Mouse (Mus musculus): ENCODE results near the gene Fam228b. TPM values are rescaled to one million over a fixed set of nuclear protein-coding genes. Genes with fewer than 3 reads are reported as not detected.
"Not testable (repeated sequence)": the region's sequence is repeated elsewhere in the genome, so short reads cannot be mapped to it uniquely, and the experiment has no call there.

Fam228b gene
- 10 to 100 TPM; 19.2 to 30.0 (median 27.3) TPM for total RNA-seq (2022)

DNA sequence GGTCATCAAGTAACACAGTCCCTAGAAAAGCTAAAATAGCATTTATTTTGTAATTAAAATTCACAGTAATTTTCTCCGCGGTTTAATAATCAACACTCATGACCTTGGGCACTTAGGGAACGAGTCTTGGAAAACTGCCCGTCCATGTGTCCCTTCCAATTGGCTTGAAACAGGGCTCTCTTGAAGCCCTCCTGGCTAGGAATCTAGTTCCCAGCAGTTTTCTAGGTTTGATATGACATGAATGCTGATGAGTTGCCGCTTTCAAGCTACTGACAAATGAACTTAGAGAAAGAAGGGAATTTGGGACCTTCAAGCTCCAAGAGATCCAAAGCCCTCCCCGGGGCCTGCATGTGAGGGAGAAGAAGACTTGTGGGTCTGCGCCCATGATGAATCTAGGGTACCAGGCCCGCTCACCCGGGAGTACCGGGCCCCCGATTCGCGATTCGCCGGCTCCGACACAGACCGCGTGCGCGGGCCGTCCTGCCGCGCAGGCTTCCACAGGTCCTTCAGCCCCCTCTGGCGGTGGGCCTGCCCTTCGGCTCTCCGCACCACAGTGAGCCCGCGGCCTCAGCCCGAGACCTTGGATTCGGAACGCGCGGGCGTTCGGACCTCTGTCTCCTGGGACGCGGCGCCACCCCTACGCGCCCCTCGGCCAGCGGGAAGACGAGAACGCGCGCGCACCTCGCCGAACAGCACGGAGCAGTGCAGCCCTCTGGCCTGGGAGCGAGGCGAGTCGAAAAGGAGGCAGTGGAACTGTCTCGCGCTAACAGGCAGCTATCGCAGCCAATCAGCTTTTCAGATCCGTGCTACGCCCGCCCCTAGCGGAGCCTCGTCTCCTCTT, at the start of gene Fam228b, which contains the start of gene Pfn4:
Gene Fam228b (minus strand): TSS at position 776 of the 841 bp plus-strand sequence.
Gene Pfn4 (plus strand): TSS at position 531 of the 841 bp plus-strand sequence.
- peak; percentile 94 to 99 for DNase-seq (ENCODE audit: low spot score in 2 of 2)

- DNase-seq (ENCODE audit: low spot score in 2 of 2): peak; percentile 96
Observed at GRCm38 (mm10) chr12:4817361-4818101, 48.5 kb upstream of the Fam228b start, which contains the start of gene Sf3b6. Gene Sf3b6, plus strand, starts transcription at chr12:4817544.

GRCm38 (mm10) chr12:4816680-4817360, 47.8 kb upstream of the Fam228b start:
- no peak for DNase-seq (ENCODE audit: low spot score in 2 of 2)

DNA sequence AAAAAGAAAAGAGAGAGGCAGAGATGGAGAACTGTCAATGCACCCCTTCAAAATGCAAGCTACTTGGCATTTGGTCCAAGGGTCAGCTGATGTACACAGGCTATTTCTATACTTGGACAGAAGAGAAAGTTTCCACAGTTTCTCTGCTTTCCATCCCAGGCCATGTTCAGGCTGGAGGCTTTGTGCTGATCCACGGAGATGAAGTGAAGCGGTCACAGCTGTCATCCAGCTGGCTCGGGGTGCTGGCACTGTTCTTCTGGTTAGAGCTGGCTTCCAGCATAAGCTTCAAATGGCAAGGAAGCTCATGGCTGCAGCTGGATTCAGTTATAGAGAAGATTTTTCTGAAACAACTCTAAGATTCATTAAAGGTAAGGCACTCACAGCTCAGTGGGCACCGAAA, 44.6 kb upstream of the Fam228b start:
- no peak for DNase-seq (ENCODE audit: low spot score in 2 of 2)

- no peak for DNase-seq (ENCODE audit: low spot score in 2 of 2)
Observed at GRCm38 (mm10) chr12:4811705-4812104, 42.6 kb upstream of the Fam228b start.

DNA sequence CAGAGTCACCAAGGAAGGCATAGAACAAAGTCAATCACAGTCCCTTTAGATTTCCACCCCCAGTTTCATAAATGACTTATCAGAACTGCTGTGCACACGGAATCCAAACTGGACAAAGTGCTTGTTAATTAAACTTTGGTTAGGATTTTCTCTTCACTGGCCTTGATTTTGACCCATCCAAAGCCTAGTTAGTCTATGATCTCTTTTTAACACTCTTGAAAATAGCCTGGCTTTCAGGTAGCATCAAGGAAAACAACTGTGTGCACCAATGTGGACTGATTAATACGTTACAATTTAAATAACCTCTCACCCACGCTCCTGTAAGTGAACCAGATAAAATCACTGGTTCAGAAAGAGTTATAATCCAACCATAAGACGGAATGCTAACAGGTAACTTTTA, 42.0 kb upstream of the Fam228b start:
- no peak for DNase-seq (ENCODE audit: low spot score in 2 of 2)

- not testable (repeated sequence) for DNase-seq (ENCODE audit: low spot score in 2 of 2)
Observed at GRCm38 (mm10) chr12:4797471-4797870, 28.4 kb upstream of the Fam228b start.

DNA sequence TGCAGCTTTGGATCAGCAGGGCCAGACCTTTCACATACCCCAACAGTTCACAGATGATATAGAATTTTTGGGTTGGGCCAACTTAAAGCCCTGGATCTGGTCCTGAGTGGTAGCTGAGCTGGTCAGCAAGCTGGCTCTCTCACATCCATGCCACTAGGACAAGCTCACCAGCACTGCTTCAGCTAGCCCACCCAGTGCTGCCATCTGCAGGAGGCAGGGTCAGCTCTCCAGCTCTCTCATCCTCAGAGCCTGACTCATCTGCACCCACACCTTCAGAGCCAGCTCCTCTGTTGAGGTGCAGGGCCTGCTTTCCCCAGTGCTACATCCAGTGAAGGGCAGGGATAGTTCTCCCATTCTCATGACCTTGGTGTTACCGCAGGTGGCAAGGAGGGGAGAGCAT, 24.7 kb upstream of the Fam228b start:
- no peak for DNase-seq (ENCODE audit: low spot score in 2 of 2)

DNA sequence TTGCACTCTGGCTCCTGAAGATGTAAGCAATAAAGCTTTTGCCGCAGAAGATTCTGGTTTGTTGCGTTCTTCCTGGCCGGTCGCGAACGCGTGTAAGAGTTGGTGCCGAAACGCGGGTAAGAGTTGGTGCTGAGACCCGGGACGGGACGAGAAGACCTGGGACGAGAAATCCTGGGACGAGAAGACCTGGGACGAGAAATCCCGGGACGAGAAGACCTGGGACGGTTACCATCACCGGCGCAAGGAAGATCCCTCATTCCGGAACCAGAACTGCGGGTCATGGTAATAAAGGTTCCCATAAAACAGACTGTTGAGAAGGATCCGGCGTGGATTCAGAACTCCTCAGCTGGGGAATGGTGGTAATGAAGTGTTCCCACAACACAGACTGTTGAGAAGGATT, 19.1 kb upstream of the Fam228b start:
- DNase-seq (ENCODE audit: low spot score in 2 of 2): not testable (repeated sequence)

DNA sequence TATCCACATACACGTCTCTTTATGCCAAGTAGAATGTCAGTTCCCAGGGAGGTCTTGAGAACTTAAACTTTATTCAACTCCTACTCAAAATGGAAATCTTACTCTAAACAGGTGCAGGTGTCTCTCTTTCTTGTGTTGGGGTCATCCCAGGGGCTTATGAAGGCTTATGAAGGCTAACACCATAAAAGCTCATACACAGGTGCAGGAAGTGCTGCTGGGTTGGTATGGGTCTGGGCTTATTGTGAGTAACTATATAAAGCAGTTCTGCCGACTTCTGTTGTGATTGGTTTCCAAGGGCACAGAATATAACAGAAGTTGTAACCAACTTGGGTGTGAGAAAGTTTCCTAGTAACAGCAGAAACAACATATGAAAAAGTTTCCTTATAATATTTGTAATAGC, 15.4 kb upstream of the Fam228b start:
- DNase-seq (ENCODE audit: low spot score in 2 of 2): no peak

DNA sequence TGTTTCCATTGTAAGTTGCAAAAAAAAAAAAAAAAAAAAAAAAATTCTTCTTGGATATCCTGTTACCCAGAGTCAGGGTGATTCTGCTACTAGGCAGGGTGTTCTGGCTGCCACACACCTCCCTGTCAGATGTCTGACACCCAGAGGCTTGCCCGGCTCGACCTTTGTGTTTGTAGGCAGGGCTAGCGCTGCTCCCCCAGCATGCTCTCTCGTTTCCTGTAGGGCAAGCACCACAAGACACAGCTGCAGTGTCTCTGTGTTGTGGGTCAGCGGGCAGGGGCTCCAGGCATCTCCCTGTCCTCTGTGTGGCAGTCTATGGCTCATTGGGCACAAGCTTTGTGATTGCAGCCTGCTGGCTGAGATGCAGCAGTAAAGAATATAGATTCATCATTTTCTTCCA, 14.5 kb upstream of the Fam228b start:
- DNase-seq (ENCODE audit: low spot score in 2 of 2): no peak

GRCm38 (mm10) chr12:4781725-4782404, 12.8 kb upstream of the Fam228b start:
- not testable (repeated sequence) for DNase-seq (ENCODE audit: low spot score in 2 of 2)

- DNase-seq (ENCODE audit: low spot score in 2 of 2): no peak
Observed at GRCm38 (mm10) chr12:4781270-4781669, 12.2 kb upstream of the Fam228b start.

DNA sequence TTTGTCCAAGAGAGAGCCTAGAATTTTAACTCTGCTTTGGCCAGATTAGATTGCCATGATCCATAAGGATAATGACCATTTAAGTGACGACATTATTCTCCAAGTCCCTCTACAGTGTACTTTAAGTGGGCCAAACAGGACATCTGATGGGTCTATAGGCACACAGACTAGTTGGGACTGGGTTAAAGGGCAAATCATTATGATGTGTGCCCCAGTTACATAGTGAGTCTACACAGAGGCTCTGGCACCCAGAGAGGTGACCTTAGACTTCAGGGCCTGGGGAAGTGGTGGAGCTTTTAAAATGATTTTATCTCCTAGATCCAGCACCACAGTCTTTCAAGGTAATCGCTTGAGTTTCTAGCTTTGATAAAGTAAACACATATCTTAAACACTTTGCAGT, 11.2 kb upstream of the Fam228b start:
- DNase-seq (ENCODE audit: low spot score in 2 of 2): no peak

GRCm38 (mm10) chr12:4777734-4778133, 8.7 kb upstream of the Fam228b start:
- no peak for DNase-seq (ENCODE audit: low spot score in 2 of 2)

DNA sequence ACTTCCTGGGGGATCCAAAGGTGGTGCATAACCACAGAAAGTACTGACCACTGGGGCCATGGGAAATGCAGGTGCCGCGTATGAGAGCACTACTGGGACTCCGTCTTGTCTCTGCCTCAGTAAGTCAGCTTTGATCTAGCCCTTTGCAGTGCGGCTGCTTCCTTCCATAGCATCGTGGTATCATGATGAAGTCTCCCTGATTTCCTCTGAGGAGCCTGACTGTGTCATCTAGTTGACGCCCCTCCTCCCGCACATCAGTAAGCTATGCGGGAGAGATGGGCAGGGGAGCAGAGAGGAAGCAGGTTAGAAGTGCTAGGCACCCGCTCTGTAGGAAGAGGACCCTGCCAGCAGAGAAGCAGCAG, 6.5 kb upstream of the Fam228b start:
- DNase-seq (ENCODE audit: low spot score in 2 of 2): no peak

DNA sequence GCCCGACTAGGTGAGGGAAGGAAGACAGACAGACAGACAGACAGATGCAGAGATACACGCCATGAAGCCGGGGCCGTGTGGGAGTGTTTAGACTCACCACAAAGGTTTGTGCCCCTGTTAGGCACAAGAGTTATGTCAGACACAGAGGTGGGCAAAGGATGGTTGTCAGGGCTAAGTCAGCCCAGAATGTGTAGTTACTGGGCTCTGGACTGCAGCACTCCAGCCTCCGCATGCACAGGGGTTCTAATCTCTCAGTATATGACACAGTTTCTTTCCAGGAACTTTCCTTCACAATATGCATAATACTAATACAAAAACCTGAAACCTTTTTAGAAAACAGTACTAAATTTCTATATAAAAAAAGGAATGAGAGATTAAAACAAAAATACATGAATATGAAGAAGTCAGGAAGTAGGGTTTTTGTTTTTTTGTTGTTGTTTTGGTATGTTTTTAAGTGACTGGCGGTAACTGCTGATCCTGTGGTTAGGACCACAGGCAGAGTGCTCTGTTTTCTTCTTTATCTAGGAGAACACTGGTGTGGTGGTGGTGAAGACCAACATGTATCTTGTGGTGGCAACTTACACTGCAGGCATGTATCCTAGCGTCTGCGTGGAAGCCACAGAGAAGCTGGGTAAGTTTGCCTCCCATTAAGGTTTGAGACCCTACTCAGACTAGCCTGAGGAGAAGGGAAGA, 6.0 kb upstream of the Fam228b start:
- DNase-seq (ENCODE audit: low spot score in 2 of 2): no peak

- no peak for DNase-seq (ENCODE audit: low spot score in 2 of 2)
Observed at GRCm38 (mm10) chr12:4769333-4769723, 261 bp upstream of the Fam228b start.

GRCm38 (mm10) chr12:4757060-4757459, 12.0 kb downstream of the Fam228b start:
- no peak for DNase-seq (ENCODE audit: low spot score in 2 of 2)

- DNase-seq (ENCODE audit: low spot score in 2 of 2): not testable (repeated sequence)
Observed at GRCm38 (mm10) chr12:4754451-4754850, 14.6 kb downstream of the Fam228b start.

DNA sequence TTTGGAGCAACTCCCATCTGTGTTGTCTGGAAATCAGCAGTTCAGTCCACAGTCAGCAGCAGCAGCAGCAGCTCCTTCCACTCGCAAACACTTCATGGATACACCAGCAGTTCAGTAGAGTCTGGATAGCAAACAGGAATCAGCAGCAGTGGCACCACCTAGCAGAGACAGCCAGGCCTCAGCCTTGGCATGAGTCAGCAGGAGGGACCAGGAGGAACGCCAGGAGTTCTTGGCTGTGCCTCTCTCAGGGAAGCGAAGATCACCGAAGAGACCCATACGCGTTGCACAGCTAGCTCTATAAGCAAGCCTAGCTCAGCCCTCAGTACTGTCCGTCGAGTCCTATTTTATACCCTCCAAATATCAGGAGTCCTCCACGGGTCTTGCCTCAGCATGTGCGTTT, 24.6 kb downstream of the Fam228b start:
- DNase-seq (ENCODE audit: low spot score in 2 of 2): no peak

All from layer of hippocampus, adult 8-10 months (tissue).